Mouse (Mus musculus) liver, embryonic 14 days (tissue): ENCODE results near the gene Gm12184. TPM values are rescaled to one million over a fixed set of nuclear protein-coding genes. Genes with fewer than 3 reads are reported as not detected.

Source experiments
- polyA plus RNA-seq: library from polyadenylated mRNA; depleted of rRNA; stranded (reverse); fragments of >200 nt; gene quantifications from 2 replicates; pipeline ENCODE4 v1.2.3, GENCODE M21; 2012; rRNA removed

Gm12184 gene
- 11.3 and 14.5 TPM in 2 replicates for polyA plus RNA-seq

GRCm38 (mm10) chr11:48825979-48826751 lies at the start of gene Gm12184, which contains the start of gene Trim7:
Gene Gm12184 (minus strand): TSS chr11:48826655.
Gene Trim7 (plus strand): TSS chr11:48826140.

GRCm38 (mm10) chr11:48871201-48871772 lies 44.8 kb upstream of the Gm12184 start, which contains the start of gene Irgm1:
Gene Irgm1 (minus strand): TSS chr11:48871683.

GRCm38 (mm10) chr11:48816800-48817665 lies 9.4 kb downstream of the Gm12184 start, which contains the start of gene Trim41:
Gene Trim41 (minus strand): TSS chr11:48817353.

DNA sequence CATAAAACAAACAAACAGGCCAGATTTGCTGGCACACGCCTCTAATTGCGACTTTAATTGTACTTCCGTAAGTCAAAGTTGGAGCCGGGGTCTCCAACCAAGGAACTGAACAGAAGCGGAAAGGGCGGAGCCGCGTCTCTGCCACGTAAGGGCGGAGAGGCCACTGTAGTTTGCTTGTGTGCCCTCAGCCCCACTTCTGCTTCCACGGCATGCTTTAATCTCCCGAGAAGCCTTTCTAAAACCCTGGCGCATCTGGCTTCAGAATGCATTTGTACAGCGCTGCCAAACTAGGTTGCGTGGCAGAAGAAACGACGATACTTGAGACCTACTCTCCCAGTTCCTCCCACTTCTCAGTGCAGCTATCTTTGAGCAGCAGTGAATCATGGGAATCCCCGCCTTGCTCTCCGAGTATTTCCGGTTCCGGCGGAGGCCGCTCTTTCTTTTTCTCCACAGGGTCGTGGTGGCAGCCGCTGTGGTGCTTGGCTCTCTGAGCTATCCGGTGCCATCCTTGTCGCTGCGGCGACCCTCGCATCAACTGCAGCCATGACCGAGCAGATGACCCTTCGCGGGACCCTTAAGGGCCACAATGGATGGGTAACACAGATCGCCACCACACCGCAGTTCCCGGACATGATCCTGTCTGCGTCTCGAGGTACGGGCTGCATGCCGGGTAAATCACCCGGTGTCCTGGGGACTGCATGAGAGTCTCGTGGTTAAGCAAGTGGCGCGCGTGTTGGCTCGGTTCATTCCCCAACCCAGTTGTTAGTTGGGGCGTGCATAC lies 26.3 kb downstream of the Gm12184 start, which contains the start of gene Rack1:
Rack1 (plus strand) TSS at position 412 of the 781 bp plus-strand sequence.

Other genes with a start within 250 kb of the Gm12184 start
- gene Rack1, start 26.3 kb downstream of the Gm12184 start, polyA plus RNA-seq: 1,034 and 1,157 TPM in 2 replicates
- gene Trim41, start 9.3 kb downstream of the Gm12184 start, polyA plus RNA-seq: 9.3 and 10.6 TPM in 2 replicates
- gene Trim7, start 515 bp downstream of the Gm12184 start, polyA plus RNA-seq: 0.12 and 0.15 TPM in 2 replicates
- gene Irgm1, start 45.0 kb upstream of the Gm12184 start, polyA plus RNA-seq: 13.2 and 17.2 TPM in 2 replicates
- gene Gm5431, start 75.6 kb upstream of the Gm12184 start, polyA plus RNA-seq: 0.19 and 0.29 TPM in 2 replicates
- gene Psme2b, start 119.5 kb upstream of the Gm12184 start, polyA plus RNA-seq: 0.66 and 1.5 TPM in 2 replicates
- 0.15 and 0.20 TPM in 2 replicates for gene Olfr56, start 152.2 kb upstream of the Gm12184 start, polyA plus RNA-seq
- gene 9930111J21Rik1, start 152.7 kb upstream of the Gm12184 start, polyA plus RNA-seq: 0.29 and 0.32 TPM in 2 replicates
- gene Gm12185, start 165.6 kb upstream of the Gm12184 start, polyA plus RNA-seq: 0.01 TPM in 2 replicates
- gene Tgtp1, start 167.5 kb upstream of the Gm12184 start, polyA plus RNA-seq: 0.50 and 0.55 TPM in 2 replicates
- 0.64 and 0.95 TPM in 2 replicates for gene 9930111J21Rik2, start 224.6 kb upstream of the Gm12184 start, polyA plus RNA-seq
- gene Tgtp2, start 237.6 kb upstream of the Gm12184 start, polyA plus RNA-seq: 0.33 and 0.53 TPM in 2 replicates
- 3.7 and 4.6 TPM in 2 replicates for gene Ifi47, start 249.9 kb upstream of the Gm12184 start, polyA plus RNA-seq